Mouse (Mus musculus) heart, embryonic 11.5 days (tissue): ENCODE data around the gene Pear1. TPM values are rescaled to one million over a fixed set of nuclear protein-coding genes. Genes with fewer than 3 reads are reported as not detected.
A peak's percentile ranks its signal among the peaks of the same experiment; 100 is the strongest.

Experiments
- ATAC-seq: fragments of 200-750 bp; cut with Nextera tagmentation; replicated peaks from 2 replicates; pipeline ENCODE4 v1.8.0; 2017; ENCODE audit warnings: moderate library complexity; ENCODE audit not compliant: insufficient number of reproducible peaks, low FRiP score, low TSS enrichment
- H3K27ac ChIP-seq: fragments of 300-500 bp; sonication (generic); 2 replicates; pipeline ENCODE4 v1.5.1; 2014; ENCODE audit warnings: mild to moderate bottlenecking, low read depth, low read length
- H3K27me3 ChIP-seq: fragments of 300-500 bp; sonication (generic); 2 replicates; pipeline ENCODE4 v1.6.1; 2014; ENCODE audit warnings: mild to moderate bottlenecking, low read length, mixed read lengths; ENCODE audit not compliant: control insufficient read depth, insufficient read depth
- H3K36me3 ChIP-seq: fragments of 300-500 bp; sonication (generic); 2 replicates; pipeline ENCODE4 v1.6.1; 2014; ENCODE audit warnings: mild to moderate bottlenecking, low read length, moderate library complexity, mixed read lengths; ENCODE audit not compliant: control insufficient read depth, insufficient read depth
- H3K4me1 ChIP-seq: fragments of 300-500 bp; sonication (generic); 2 replicates; pipeline ENCODE4 v1.6.1; 2014; ENCODE audit warnings: low read length; ENCODE audit not compliant: control insufficient read depth, insufficient read depth
- H3K4me2 ChIP-seq: fragments of 300-500 bp; sonication (generic); 2 replicates; pipeline ENCODE4 v1.6.1; 2014; ENCODE audit warnings: mild to moderate bottlenecking, moderate library complexity
- H3K4me3 ChIP-seq: fragments of 300-500 bp; sonication (generic); 2 replicates; pipeline ENCODE4 v1.5.1; 2014; ENCODE audit warnings: low read depth, low read length
- H3K9ac ChIP-seq: fragments of 300-500 bp; sonication (generic); 2 replicates; pipeline ENCODE4 v1.6.1; 2014; ENCODE audit warnings: mild to moderate bottlenecking, low read depth, low read length, moderate library complexity
- H3K9me3 ChIP-seq: fragments of 300-500 bp; sonication (generic); replicated peaks from 2 replicates; pipeline ENCODE4 v1.6.1; 2016; ENCODE audit warnings: low read length; ENCODE audit not compliant: control insufficient read depth
- WGBS: fragments of 180-500 bp; shearing (Covaris S2); extraction: QIAGEN DNeasy Blood & Tissue Kit; methylation state at CpG from one replicate; pipeline ENCODE4 v1.1.7; 2014; ENCODE audit not compliant: insufficient replicate concordance; 5-methylcytosine and 5-hydroxymethylcytosine counted together
- polyA plus RNA-seq: library from polyadenylated mRNA; unstranded; fragments of >200 nt; fragmentation: Nextera tagmentation; extraction: Ambion mirVana; gene quantifications from 2 replicates; pipeline ENCODE4 v1.2.1, GENCODE M21; 2014

Gene Pear1
- polyA plus RNA-seq, 1 experiment from 2014 or later, result 12.1 TPM

- no peak overlapping the region for H3K27ac ChIP-seq
- H3K4me2 ChIP-seq, result peak overlapping the region; percentile 29; the same call in 1 of the 2 replicates
- no peaks in the 10 kb centered on the region for H3K4me1 ChIP-seq
- no peak overlapping the region for H3K9ac ChIP-seq
- WGBS, result 4% methylated on average over 12 of the region's 12 CpGs
- no peaks in the 10 kb centered on the region for H3K9me3 ChIP-seq
- no peaks in the 10 kb centered on the region for H3K36me3 ChIP-seq
- H3K4me3 ChIP-seq, result no peak overlapping the region
- peaks cover 66% of the 10 kb centered on the region for H3K27me3 ChIP-seq
- ATAC-seq, result no peak
These were observed 7.4 kb downstream of the Pear1 start for GRCm38 (mm10) chr3:87816646-87817093.

DNA sequence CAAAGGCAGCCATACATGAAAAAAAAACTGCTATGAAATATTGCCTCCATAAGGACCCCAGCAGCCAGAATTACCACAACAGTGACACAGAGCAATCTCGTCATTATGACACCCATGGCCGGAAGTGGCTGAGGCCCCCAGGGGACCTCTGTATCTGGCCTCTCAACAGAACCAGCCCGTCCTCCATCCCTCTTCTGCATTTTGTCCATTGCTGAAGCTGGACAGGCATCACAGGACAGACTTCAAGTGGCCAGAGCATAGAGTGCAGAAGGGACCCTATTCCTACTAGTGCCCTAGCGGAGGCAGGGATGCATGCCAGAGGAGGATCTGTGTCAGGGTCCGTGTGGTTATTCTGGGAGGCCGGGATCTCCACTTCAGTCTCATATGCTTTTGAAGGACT, 7.9 kb downstream of the Pear1 start:
- 46% methylated on average over 6 of the region's 6 CpGs for WGBS
- no peak for ATAC-seq
- Histone ChIP-seq H3K9ac (no peak overlapping the region), H3K4me1 (no peaks in the 10 kb centered on the region), H3K36me3 (no peaks in the 10 kb centered on the region), H3K9me3 (no peaks in the 10 kb centered on the region), H3K27me3 (peaks cover 70% of the 10 kb centered on the region), H3K4me3 (no peak overlapping the region), H3K27ac (no peak overlapping the region), H3K4me2 (peak overlapping the region; percentile 29; the same call in 1 of the 2 replicates)

DNA sequence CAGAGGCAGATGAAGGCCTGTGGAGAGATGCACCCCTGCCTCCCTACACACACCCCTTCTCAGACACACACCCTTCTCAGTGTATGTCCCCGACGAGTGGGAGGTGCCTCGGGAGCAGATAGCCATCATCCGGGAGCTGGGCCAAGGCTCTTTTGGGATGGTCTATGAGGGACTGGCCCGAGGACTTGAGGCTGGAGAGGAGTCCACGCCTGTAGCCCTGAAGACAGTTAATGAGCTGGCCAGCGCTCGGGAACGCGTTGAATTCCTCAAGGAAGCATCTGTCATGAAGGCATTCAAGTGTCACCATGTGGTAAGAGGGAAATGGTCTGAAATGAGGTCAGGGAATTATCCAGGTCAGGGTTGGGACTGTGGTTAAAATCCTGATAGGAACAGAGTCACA, 11.2 kb downstream of the Pear1 start:
- WGBS, result 55% methylated on average over 10 of the region's 10 CpGs
- Histone ChIP-seq H3K27ac (no peak overlapping the region), H3K4me2 (no peak overlapping the region), H3K9me3 (no peaks in the 10 kb centered on the region), H3K36me3 (no peaks in the 10 kb centered on the region), H3K27me3 (peaks cover 81% of the 10 kb centered on the region), H3K4me3 (no peak overlapping the region), H3K9ac (no peak overlapping the region), H3K4me1 (peaks cover 6% of the 10 kb centered on the region)
- ATAC-seq, result no peak

DNA sequence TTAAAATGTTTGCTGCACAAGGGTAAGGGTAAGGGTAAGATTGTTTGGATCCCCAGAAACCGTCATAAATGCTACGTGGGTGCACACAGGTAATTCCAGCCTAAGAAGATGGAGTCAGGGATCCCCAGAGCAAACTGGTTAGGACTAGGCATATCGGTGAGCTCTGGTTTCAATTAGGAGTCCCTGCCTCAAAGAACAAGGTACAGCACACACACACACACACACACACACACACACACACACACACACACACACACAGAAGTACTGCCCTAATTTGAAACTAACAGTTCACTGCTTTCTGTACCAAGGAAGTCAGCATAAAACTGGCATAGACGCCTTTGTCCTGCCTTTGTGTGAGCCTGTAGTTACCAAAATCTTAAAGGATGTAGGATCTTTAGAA, 11.7 kb downstream of the Pear1 start:
- H3K9ac ChIP-seq, result no peak overlapping the region
- 71% methylated on average over 4 of the region's 4 CpGs for WGBS
- H3K27ac ChIP-seq, result no peak overlapping the region
- H3K36me3 ChIP-seq, result no peaks in the 10 kb centered on the region
- peaks cover 6% of the 10 kb centered on the region for H3K4me1 ChIP-seq
- H3K4me2 ChIP-seq, result no peak overlapping the region
- no peak overlapping the region for H3K4me3 ChIP-seq
- no peak for ATAC-seq
- no peaks in the 10 kb centered on the region for H3K9me3 ChIP-seq
- peaks cover 79% of the 10 kb centered on the region for H3K27me3 ChIP-seq

GRCm38 (mm10) chr3:87811297-87811696, 12.8 kb downstream of the Pear1 start:
- WGBS, result 74% methylated on average over 8 of the region's 8 CpGs
- ATAC-seq, result no peak
- Histone ChIP-seq H3K9me3 (no peaks in the 10 kb centered on the region), H3K27me3 (peaks cover 84% of the 10 kb centered on the region), H3K36me3 (no peaks in the 10 kb centered on the region), H3K4me1 (peaks cover 6% of the 10 kb centered on the region), H3K9ac (no peak overlapping the region), H3K4me3 (no peak overlapping the region), H3K27ac (no peak overlapping the region), H3K4me2 (no peak overlapping the region)

DNA sequence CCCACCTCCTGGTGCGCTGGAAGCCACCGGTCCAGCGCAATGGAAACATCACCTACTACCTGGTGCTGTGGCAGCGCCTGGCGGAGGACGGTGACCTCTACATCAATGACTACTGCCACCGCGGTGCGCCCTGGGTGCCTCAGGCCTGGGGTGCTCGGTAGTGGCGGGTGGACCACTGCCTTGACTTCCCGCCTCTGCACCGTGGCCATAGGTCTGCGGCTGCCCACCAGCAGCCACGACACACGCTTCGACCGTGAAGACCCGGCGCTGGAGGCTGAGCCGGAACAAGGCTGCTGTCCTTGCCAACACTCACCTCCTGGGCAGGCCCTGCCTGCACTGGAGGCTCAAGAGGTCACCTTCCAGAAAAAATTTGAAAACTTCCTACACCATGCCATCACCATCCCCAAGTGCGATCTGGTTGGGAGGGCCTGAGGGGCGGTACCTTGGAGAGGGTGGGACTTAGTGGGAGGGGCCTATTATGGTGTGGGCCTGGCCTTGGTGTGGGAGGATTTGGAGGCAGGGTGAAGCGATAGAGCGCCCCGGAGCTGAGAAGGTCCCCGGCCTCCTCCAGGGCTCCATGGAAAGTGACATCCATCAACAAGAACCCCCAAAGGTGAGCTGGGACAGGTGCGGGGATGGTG, 14.7 kb downstream of the Pear1 start:
- Histone ChIP-seq H3K9me3 (no peaks in the 10 kb centered on the region), H3K4me3 (0 out of 2 replicates have a peak overlapping the region, but pooled peaks have one; percentile 4), H3K4me2 (peak overlapping the region; percentile 48), H3K4me1 (peaks cover 6% of the 10 kb centered on the region), H3K27me3 (peaks cover 88% of the 10 kb centered on the region), H3K9ac (no peak overlapping the region), H3K36me3 (no peaks in the 10 kb centered on the region), H3K27ac (no peak overlapping the region)
- peak; percentile 9; the same call in 1 of the 2 replicates for ATAC-seq
- 3% methylated on average over 28 of the region's 28 CpGs for WGBS

DNA sequence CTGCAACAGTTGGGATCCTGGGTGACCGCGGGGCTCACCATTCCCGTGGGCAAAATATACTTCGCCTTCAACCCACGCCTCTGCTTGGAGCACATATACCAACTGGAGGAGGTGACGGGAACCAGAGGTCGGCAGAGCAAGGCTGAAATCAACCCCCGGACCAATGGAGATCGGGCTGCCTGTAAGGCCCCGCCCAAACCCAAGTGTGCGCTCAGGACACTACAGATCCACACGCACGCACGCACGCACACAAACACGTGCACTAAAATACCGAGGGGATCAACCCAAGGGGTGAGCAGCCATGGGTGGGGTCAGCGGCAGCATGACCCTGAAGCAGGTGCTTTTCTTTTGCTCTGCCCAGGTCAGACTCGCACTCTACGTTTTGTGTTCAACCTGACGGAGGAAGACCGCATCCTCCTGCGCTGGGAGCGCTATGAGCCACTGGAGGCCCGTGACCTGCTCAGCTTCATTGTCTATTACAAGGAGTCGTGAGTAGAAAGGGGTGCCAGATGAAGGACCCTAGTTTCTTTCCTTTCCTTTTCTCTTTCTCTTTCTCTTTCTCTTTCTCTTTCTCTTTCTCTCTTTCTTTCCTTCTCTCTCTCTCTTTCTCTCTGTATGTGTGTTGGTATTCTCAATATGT, 19.9 kb downstream of the Pear1 start:
- H3K4me1 ChIP-seq, result peaks cover 3% of the 10 kb centered on the region; the same call in 1 of the 2 replicates
- 4% methylated on average over 26 of the region's 26 CpGs for WGBS
- no peak for ATAC-seq
- H3K9me3 ChIP-seq, result no peaks in the 10 kb centered on the region
- H3K27me3 ChIP-seq, result peaks cover 92% of the 10 kb centered on the region
- H3K36me3 ChIP-seq, result no peaks in the 10 kb centered on the region
- H3K9ac ChIP-seq, result no peak overlapping the region
- H3K27ac ChIP-seq, result no peak overlapping the region
- peak overlapping the region; percentile 29 for H3K4me3 ChIP-seq
- H3K4me2 ChIP-seq, result peak overlapping the region; percentile 64

- WGBS, result 49% methylated on average over 5 of the region's 5 CpGs
- H3K4me3 ChIP-seq, result no peak overlapping the region
- H3K9me3 ChIP-seq, result no peaks in the 10 kb centered on the region
- no peak overlapping the region for H3K27ac ChIP-seq
- H3K27me3 ChIP-seq, result peaks cover 97% of the 10 kb centered on the region
- no peaks in the 10 kb centered on the region for H3K36me3 ChIP-seq
- no peak overlapping the region for H3K9ac ChIP-seq
- no peak for ATAC-seq
- H3K4me2 ChIP-seq, result no peak overlapping the region
- H3K4me1 ChIP-seq, result 0 out of 2 replicates have a peak, but pooled peaks cover 8% of the 10 kb centered on the region
These were observed 22.4 kb downstream of the Pear1 start for GRCm38 (mm10) chr3:87801681-87802080.
